Mouse (Mus musculus): ENCODE measurements around the gene Ifi207. TPM values are rescaled to one million over a fixed set of nuclear protein-coding genes. Genes with fewer than 3 reads are reported as not detected.

Gene Ifi207
- polyA plus RNA-seq (2012), result 0.41 TPM in 2 replicates

DNA sequence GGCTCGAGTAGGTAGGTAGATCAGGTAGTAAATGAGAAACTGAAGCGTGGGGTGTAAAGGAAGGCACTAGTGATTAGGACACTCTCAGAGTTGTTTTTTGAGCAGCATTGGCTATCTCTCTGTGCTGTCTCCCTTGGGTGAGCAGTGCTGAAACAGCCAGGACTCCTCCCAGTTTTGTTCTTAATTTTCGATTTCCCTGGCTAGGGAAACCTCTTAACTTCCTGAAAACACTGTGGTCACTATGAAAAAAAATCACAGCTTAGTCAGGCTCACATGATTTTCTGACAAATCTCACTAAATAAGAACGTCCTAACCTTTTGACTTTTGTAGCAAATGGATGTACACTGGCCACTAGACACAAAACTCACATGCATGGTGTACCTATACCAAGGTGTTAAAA is at the start of gene Ifi207:
TSS of gene Ifi207 (minus strand) at position 92 of the 400 bp plus-strand sequence.

DNA sequence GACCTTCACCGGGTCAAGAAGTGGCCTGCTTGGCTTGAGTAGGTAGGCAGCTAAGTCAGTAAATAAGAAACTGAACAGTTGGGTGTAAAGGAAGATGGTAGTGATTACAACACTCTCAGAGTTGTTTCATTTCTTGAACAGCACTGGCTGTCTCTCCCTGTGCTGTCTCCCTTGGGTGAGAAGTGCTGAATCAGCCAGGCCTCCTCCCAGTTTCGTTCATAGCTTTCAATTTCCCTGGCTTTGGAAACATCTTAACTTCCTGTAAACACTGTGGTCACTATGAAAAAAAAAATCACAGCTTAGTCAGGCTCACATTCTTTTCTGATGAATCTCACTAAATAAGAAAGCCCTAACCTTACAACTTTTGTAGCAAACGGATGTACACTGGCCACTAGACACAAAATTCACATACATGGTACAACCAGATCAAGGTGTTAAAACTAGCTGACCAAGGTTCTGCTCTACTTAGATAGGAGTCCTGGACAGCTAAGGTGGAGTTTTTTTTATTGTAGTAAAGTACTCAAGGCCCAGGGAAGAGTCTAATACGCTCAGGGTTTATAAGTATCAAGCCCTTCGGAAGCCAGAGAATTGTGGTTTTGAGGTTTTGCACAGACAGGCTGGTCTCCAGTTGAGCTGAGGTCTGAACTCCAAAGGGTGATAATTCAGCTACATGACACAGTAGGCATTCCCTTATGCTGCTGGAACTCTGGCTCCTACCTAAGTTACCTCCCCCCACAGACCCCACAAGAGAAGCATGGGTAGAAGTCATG is 25.5 kb upstream of the Ifi207 start, which contains the start of gene Ifi204:
TSS of gene Ifi204 (minus strand) at position 96 of the 770 bp plus-strand sequence.

DNA sequence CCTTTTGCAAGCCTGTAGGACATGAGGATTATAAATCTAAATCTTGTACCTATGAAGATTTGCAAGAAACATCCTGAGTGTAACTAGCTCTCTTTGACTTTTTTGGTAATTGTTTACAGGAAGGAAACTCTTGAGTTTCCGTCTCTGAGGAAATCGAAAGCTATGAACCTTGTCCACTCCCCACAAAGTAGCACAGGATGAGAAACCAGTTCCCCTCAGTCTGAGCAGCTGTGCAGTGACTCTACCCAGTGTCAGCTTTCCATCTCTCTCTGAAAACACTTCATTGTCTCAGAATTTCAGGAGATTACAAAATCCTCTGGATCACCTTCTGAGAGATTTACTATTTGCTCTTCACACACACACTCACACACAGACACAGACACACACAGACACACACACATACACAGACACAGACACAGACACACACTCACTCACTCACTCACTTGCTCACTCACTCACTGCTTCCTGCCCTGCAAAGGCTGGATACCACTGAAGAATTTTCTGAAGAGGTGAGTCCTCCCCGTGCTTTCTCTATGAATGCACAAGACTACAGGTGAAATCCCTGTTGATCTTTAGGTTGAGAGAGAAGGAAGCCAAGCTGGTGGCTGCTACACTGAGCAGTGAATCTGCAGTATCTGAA is 68.0 kb downstream of the Ifi207 start, which contains the start of gene Ifi208:
TSS of gene Ifi208 (plus strand) at position 218 of the 640 bp plus-strand sequence.

Other genes starting within 250 kb of the Ifi207 start
- not detected in 2 replicates for gene Ifi214, start 205.8 kb downstream of the Ifi207 start, polyA plus RNA-seq (2012)
- 0.07 and 0.08 TPM in 2 replicates for gene Ifi213, start 142.5 kb downstream of the Ifi207 start, polyA plus RNA-seq (2012)
- gene Ifi209, start 110.8 kb downstream of the Ifi207 start, polyA plus RNA-seq (2012), result 1.7 and 5.1 TPM in 2 replicates
- gene Ifi208, start 68.1 kb downstream of the Ifi207 start, polyA plus RNA-seq (2012), result 0.06 and 0.11 TPM in 2 replicates
- 0.22 TPM in 1 of 2 replicates, not detected in the other for gene Ifi204, start 25.2 kb upstream of the Ifi207 start, polyA plus RNA-seq (2012)
- 1.6 and 3.6 TPM in 2 replicates for gene Ifi211, start 171.3 kb upstream of the Ifi207 start, polyA plus RNA-seq (2012)
- 22.6 and 23.7 TPM in 2 replicates for gene Mndal, start 200.7 kb upstream of the Ifi207 start, polyA plus RNA-seq (2012)
- gene Ifi203, start 200.9 kb upstream of the Ifi207 start, polyA plus RNA-seq (2012), result 3.7 and 4.4 TPM in 2 replicates
- not detected in 2 replicates for gene Ifi202b, start 241.0 kb upstream of the Ifi207 start, polyA plus RNA-seq (2012)